Mouse (Mus musculus) lung, postnatal 0 days (tissue): ENCODE data around the gene Ercc5.
A peak's percentile ranks its signal among the peaks of the same experiment; 100 is the strongest.

Source experiments
- CTCF ChIP-seq: IDR thresholded peaks from 2 replicates; pipeline ENCODE4 v1.5.1; 2016; ENCODE audit warnings: antibody characterized with exemption, mild to moderate bottlenecking
- EP300 ChIP-seq: IDR thresholded peaks from 2 replicates; pipeline ENCODE4 v1.6.1; 2016; ENCODE audit warnings: antibody characterized with exemption, mild to moderate bottlenecking, control low read depth

DNA sequence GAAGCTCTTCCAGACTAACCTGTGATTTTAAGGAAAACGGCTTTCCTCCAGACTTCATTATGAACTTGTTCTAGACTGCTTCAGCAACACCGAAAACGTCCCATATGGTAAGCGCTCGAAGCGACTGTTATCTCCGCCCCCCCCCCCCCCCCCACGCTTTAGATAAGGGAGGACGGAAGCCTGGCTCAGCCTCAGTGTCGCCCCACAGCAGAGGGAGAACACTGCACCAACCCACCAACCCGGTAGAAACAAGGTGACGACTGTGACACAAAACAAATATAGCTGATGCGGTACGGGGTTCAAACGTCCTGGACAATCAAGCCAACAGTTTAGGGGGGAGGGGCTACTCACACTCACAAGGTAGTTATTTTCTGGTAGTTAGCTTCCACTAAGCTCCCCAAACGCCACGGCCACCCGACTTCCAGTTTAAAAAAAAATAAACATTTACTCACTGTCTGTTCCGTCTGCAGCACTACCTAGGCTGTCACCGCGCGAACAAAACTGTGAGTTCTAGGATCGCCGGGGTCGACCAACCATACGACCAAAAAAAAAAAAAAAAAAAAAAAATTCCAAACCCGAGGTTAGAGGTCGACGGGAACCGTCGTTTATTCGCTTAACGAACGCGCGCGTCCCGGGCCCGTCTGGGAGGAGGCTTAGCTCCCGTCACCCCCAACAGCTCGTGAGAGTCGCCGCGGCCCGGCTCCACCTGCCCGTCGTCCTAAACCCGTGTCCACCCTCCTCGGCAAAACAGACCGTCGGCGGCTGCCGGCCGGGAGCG, 45.9 kb upstream of the Ercc5 start:
- TF ChIP-seq CTCF (peak; percentile 16; the same call in 1 of the 2 replicates), EP300 (no peak)
